Mouse (Mus musculus) heart, postnatal 0 days (tissue): Measurements from ENCODE around the gene Col5a1.

ENCODE experiments used
- CTCF ChIP-seq: IDR thresholded peaks from 2 replicates; pipeline ENCODE4 v1.5.1; 2016; ENCODE audit warnings: antibody characterized with exemption, control low read depth, low read depth
- EP300 ChIP-seq: IDR thresholded peaks from 2 replicates; pipeline ENCODE4 v1.6.1; 2016; ENCODE audit warnings: antibody characterized with exemption, low read depth

DNA sequence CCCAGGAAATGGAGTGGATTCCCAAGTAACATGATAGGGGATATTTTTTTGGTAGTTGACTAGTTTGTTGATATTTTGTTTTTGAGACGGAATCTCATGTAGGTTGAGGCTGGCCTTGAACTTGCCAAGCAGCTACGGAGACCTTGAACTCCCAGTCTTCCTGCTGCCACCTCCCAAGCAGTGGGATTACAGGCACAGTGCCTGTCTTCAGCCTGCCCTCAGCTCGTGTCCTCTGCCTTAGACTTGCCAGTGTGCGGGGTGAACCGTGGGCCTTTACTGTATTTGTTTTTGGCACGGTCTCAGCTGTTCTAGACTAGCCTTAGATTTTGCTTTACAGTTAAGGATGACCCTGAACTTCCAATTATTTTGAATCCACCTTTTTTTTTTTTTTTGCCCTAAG, 37.5 kb downstream of the Col5a1 start:
- no peak for TF ChIP-seq CTCF
- no peak for TF ChIP-seq EP300
